Mouse (Mus musculus) spleen, postnatal 4 days (tissue): ENCODE data around the gene Trim29.

Experiments used
- DNase-seq, 2 experiments: peaks; one replicate each; pipeline ENCODE4 v3.0.0; 2022; ENCODE audit warnings: low spot score in 2 of 2

The Trim29 gene

DNA sequence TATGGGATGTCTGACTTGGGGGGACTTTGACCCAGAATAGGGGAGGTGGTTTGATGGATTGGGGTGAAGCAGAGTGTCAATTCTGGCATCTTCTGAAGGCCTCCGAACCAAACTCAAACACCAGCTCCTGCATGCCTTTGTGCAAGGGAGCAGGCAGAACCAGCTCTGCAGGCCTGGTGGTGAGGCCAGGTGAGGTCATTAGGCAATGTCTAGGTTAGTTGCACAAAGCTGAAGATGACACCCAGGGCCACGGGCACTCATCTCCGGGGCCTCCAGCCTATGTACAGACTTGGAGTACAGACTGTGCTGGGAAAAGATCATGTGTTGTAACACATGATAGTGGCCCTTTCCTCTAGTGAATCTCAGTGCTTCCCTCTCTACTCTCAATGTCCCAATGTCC, 3.2 kb downstream of the Trim29 start:
- DNase-seq: no peak

DNA sequence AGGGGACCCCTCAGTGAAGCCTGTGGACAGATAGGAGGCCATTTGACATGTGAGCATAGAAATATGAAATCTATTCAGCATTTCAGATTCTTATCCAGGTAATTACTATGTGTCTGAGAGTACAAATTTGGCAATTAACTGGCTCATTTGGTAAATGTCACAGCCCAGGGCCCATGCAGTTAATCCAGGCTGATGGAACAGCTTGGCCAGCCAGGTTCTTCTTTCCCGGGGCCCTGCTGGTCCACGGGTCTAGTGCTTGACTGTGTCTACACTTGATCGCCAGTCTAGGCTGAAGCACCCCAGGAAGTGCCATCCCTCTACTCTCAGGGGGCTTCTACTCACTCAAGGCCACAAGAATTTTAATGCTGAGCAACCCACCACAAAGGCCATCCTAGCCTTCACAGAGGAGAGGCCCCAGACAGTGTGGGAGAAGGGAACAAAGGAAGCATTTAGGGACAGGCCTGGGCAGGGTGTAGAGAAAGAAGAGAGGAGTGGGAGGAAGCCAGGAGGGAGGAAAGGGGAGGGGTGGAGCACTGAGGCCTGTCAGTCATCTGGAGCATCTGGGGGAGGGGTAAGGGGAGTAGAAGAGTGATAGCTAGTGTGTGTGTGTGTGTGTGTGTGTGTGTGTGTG, 4.8 kb downstream of the Trim29 start:
- no peak for DNase-seq

DNA sequence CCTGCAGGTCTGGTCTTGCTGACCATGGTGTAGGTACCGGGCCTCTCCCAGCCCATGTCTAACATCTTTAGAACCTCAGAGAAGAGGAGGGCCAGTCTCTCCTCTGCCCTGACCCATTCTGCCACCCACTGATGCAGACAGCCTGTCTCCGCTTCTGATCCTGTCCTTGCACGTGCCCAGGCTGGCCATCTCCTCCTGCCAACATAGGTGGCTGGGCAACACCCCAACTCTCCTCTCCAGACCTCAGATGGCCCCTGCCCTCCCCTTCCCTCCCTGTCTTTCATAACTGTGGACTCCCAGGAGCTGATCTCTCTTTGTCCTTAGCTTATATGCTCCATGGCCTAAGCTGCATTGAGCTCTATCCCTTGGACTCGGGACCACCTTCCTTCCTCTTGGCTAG, 5.8 kb downstream of the Trim29 start:
- DNase-seq: no peak

DNA sequence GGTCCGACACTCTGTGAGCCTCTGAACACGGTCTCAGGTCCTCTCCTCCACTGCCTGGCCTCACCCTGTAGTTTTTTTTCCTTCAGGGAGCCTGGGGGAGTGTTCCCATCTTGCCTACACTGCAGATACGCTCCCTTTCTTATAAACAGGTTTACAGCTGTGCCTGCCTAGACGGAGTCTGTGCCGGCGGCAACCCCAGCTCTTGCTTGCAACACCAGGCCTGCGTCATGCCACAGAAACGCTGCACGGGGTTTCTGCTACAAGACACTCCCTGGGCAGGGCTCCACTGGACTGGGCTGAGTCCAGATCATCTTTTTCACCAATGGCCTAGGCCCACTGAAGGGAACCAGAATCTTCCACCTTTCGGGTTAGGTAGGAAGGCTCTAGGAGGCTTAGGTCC, 8.0 kb downstream of the Trim29 start:
- no peak for DNase-seq

DNA sequence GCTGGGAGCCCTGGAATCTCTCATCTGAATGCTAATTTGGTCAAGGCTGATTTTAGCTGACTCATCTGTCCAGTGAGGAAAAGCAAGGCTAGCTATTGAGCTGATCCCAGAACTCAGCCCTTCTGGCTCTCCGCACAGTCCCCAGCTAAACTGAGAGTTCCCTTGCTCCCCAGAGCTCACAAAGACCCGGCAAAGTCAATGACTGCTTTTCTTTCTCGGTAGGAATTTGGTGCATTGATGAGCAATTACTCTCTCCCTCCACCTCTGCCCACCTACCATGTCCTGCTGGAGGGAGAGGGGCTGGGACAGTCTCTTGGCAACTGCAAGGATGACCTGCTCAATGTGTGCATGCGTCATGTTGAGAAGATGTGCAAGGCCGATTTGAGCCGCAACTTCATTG, 11.3 kb downstream of the Trim29 start:
- DNase-seq: no peak

- DNase-seq: no peak
Measured at GRCm38 (mm10) chr9:43322666-43323065, 12.0 kb downstream of the Trim29 start.

DNA sequence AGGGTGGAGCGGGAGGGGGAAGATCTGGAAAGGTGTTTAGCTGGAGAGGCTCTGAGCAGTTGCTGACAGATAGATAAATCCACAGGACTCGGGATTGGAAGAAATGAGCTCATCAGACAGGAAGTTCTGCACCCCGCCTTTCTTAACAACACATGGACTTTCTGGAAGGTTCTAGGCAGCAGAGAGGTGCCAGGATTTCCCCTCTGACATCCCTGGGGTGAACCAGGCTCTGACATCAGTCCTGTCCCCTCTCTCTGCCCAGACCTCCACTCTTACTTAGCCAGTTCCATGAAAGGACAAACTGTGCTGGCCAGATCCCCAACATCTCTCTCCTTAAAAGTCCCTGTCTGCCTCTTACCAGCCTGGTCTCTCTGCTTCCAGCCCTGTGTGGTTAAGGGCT, 14.8 kb downstream of the Trim29 start:
- DNase-seq: no peak

DNA sequence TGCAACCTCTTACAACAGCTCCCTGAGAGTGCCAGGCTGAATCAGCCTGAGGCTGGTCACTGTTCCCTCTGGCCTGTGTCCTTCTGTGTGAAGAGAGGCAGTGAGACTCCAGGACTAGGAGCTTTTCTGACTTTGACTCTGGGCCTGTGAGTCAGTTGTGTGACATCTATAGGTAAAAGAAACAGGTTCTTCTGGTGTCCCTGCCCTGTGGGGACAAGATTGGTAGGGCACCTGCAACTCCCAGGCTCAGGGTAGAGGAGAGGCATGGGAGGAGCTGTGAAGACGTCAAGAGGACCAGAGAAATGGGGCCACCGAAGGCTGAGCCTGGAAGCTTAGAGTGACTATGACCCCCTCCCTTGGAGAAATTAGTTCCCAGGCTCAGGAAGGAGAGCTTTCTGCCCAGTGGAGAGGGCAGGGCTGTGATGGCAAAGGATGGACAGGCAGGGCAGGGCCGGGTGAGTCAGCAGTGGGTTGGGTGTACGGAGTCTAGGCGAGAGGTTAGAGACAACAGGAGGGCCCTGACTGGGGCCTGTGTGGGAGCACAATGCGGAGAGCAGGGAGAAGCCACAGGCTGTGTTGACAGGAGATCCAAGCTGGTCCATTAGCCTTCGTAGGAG, 15.5 kb downstream of the Trim29 start:
- DNase-seq: no peak

DNA sequence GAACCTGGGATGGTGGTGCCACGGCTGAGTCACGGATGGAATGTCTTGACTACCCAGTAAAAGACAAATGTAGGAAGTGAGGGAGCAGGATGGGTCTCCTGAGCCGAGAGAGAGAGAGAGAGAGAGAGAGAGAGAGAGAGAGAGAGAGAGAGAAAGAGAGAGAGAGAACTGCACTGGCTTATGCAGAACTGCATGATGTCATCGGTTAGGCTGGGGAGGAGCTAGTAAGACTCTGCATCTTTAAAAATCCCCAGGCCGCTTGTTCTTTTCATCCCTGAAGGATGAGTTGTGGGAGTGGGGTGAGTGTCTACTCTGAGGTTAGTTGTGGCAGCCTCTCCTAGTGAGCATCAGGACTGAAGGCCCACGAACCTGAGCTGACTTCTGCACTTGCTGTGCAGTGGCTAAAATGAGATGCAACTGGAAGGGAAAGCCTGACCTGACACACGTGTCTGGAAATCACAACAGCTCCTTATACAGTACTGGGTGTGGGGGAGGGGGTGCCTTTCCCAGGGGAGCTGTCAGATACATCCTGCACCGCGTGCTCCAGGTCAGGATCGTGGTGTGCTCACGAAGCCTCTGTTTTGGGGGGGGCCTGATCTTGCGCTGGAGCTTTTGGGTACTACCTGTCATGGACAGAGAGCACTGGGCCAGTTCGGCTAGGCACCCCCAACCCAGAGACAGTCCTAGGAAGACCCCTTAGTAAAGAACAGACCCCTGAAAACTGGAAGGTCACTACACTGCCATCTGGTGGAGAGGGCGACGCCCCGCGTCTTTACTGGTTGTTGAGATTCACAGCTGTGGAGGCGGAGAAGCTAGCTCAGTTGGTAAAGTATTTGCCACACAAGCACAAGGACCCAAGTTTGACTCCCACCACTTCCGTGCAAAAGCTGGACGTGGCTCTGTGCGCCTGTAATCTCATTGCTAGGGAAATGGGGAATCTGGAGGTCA, 16.8 kb downstream of the Trim29 start:
- DNase-seq: no peak

- no peak for DNase-seq
Measured at GRCm38 (mm10) chr9:43330426-43330825, 19.8 kb downstream of the Trim29 start.

GRCm38 (mm10) chr9:43331476-43332471, 21.1 kb downstream of the Trim29 start:
- no peak for DNase-seq

DNA sequence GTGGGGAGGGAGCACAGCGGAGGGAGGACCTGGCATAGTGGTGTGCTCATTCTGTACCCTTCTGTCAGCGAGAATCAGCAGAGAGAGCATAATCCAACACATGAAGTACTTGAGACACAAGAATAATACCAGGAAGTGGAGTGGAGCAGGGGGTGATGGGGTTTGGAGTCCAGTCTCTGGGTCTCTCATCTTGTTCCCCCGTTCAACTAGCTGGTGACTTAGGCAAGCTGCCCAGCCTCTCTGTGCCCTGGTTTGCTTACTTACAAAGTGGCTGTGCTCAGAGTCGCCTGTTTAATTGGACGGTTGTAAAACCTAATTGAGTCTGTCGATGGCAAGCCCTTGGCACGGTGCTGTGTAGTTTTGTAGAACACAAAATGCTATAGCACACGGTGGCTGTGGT, 23.8 kb downstream of the Trim29 start:
- DNase-seq: no peak

- DNase-seq: no peak
Measured at GRCm38 (mm10) chr9:43337636-43338035, 27.0 kb downstream of the Trim29 start.

GRCm38 (mm10) chr9:43338067-43338466, 27.4 kb downstream of the Trim29 start:
- DNase-seq: no peak

- DNase-seq: peak; percentile 33 to 76
Measured at GRCm38 (mm10) chr9:43339614-43340020, 29.0 kb downstream of the Trim29 start.

- DNase-seq: no peak
Measured at GRCm38 (mm10) chr9:43350089-43350488, 39.4 kb downstream of the Trim29 start.

DNA sequence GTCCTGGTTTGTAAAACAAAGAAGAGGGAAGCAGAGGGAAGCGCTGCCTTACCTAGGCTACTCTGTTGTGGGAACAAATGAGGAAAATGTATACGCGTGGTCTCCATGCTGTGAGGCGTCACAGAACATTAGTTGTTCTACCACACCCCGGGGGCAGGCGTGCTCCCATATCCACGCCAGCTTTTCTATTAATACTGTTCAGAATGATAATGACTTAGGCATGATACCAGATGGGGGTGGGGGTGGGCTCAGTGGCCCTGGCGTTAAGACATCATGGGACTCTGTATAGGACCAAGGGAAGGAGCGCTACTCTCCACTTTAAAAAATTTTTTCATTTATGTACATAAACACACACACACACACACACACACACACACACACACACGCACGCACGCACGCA, 40.4 kb downstream of the Trim29 start:
- DNase-seq: no peak

DNA sequence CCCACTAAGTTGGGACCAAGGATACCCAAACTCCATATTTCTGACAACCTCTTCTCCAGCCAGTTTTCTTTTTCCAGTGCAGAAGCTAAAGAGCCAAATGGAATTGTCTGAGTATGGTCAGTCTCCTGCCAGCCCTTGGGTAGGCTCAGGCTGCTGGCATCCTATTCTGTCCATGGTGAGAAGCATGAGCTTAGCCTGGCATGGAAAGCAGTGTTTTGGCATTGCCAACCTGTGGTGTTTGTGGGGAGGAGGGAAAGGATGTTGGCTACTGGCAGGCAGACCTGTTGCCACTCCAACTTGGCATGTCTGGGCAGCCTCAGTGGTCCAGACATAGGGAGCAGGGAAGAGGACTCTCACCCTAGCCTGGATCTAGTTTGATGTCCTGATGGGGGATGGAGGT, 46.4 kb downstream of the Trim29 start:
- DNase-seq: no peak

DNA sequence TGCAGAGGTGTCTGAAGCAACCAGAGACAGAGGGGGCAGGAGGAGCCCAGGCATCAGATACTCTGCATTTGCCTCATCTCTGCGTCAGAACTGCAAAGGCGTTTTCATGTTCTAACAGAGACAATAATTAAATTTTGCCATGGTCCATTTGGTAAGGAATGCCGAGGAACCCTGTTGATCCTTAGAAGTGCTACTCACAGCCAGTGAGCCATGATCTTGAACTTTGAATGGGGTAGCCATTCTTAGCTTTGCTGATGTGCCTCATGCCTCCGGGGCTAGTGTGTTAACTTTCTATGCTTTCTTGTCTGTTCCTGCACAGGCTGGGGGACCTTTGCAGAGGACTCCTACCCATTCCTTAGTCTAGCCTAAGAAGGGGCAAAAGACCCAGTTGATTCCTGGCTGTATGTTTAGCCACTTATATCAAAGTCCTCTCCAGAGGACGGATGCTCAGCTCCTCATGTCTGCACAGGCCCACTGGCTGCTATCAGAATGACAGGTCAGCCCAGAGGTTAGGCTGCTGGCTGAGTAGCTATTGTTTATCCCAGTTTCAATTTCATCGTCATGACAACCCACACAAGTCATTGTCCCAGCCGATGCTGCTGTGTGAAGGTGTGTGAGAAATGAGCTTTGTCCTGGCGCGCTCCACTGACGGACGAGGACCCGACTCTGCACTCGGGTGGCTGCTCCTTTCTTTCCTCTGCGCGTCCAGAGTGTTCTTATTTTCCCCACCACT, 48.1 kb downstream of the Trim29 start:
- no peak for DNase-seq

DNA sequence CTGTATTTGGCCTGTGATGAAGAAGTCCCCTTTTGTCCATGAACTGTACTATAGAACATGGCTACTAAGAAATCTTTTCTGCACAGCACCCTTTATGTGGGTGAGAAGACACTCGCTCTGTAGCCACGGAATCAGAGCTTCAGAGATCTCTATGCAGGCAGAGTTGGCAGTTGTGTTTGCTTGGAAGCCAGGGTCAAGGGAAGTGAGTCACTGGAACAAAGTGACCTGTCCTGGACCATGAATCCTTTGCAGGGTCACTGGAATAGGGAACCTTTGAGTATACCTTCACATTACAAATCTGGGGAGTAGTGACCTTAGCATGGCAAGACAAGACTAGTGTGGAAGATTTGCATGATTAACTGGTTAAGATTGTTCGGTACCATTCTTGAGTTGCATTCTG, 58.1 kb downstream of the Trim29 start:
- no peak for DNase-seq

DNA sequence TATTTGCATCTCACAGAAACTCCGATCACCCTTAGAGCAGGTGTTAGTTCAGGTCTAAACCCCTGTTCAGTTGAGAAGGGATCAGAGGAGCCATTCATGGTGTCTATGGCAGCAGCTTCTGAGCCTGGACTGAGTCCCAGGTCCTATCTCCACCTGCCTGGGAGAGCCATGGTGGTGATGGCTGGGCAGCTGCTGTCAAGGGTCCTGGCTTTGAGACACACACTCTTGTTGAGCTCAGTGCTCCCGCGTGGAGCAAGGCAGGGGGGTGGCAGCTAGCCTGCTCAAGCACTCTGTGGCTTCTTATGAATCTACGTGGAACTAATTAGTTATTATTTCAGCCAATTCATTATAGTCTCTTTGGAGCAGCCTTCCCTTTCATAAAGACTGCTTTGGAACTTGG, 73.2 kb downstream of the Trim29 start:
- no peak for DNase-seq
